Mouse (Mus musculus): ENCODE results near the gene Zfp428.
A peak's percentile ranks its signal among the peaks of the same experiment; 100 is the strongest.

Zfp428 gene

DNA sequence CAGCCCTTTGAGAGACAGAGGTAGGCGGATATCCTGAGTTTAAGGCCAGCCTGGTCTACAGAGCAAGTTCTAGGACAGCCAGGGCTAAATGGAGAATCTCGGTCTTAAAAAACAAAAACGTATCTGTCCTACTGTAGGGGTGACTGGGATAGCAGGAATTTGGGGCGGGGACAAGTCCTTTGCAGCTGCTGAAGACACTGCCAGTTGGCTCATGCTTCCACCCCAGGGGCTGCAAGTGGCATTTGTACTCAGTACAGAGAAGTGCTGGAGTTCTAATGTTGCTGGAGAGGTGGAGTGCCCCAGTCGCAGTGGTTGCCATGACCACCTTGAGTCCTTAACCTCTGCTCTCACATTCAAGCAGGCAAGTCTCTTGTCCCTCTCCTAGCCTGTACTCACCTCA lies 16.0 kb downstream of the Zfp428 start:
- no peak for DNase-seq

DNA sequence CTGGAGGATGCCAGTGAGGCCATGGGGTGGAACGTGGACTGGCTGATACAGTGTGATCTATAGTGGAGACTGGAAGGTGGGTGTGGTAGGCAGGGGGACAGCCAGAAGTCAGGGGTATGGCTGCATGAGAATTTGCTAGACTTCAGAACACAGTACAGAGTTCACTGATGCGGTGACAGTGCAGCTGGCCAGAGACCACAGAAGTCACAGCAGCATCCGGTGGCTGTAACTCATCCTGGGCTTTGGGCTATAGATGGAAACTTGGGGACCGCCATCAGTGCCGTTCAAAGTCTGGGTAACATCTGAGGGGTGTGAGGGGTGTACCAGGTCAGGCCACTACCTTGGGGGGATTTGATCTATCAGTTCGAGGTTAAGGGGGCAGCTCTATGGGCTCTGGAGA lies 16.9 kb downstream of the Zfp428 start:
- no peak for DNase-seq

- no peak for DNase-seq
Measured at GRCm38 (mm10) chr7:24524978-24525377, 18.2 kb downstream of the Zfp428 start.

DNA sequence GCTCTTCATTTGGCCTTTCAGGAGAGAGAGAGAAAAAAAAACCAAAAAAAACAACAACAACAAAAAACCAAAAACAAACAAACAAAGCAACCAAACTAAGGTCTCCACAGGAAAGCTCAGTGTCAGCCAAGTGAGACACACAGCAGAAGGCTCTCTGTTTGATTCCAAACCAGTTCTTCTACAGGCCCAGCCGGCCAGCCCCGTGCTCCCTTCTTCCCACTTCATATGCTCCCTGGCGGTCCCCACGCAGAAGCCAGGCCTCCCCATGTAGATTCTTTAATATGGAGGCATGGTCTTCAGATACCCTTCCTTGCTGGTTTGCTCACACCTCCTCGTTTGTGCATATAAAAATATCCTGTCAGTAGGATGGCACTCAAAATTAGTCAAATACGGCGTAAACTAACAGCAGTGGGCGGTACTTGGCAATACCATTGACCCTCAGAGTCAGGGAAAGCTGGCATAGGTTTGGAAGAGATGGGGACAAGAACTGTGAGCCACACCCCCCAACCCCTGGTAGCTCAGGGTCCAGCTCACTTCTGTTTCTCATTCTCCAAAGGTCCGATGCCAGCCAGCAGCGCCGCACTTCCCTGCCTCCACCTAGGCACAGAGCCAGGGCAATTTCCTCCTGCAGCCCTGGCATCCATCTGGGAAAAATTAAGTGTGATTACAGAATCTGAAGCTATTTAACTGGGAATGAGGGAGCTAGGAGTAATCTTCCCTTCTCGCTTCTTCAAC lies 19.0 kb downstream of the Zfp428 start:
- DNase-seq = peak; percentile 84 to 87

- DNase-seq = no peak
Measured at GRCm38 (mm10) chr7:24528861-24529260, 22.1 kb downstream of the Zfp428 start.

GRCm38 (mm10) chr7:24529580-24529979 lies 22.8 kb downstream of the Zfp428 start:
- DNase-seq = peak; percentile 40 to 47

DNA sequence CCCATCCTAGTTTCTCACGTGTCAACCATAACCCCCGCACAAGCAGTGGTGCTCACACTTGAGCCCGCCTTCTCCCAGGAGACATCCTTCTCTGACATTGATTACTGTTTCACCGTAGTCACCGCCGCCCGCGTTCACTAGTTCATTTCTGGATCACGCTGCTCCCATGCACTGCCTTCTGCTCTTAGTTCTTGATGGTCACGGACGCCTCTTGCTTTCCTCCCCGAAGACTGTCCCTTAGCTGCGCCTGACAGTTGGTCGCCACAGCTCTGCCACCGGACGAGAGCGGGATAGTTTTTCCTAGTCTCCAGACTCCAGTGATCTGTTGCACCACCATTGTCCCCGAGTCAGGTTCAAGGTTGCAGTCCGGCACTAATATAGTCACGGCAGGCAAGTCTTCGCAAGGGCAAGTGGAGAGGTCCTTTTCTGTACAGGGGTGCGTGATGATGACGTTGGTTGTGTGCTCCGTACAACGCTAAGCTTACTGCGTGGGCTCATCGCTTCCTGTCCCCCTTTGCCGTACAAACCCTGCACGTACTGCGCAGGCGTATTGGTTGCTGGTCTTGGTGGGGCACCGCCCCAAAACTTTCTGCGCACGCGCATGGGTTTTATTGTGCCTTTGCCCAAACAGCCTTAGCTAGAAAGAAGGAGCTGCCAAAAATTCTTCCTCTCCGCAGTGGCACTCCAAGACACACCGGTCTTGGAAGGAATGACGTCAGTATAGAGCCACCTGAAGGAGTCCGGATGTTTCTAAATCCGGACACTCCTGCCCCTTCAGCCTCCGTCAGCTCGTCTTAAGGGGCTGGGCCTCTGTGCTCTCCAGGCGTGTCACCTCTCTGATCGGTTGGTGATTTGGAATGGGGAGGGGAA lies 23.5 kb downstream of the Zfp428 start, which contains the start of gene Irgq:
Gene Irgq (plus strand): TSS at position 628 of the 870 bp plus-strand sequence.
- DNase-seq = peak; percentile 98 to 99

DNA sequence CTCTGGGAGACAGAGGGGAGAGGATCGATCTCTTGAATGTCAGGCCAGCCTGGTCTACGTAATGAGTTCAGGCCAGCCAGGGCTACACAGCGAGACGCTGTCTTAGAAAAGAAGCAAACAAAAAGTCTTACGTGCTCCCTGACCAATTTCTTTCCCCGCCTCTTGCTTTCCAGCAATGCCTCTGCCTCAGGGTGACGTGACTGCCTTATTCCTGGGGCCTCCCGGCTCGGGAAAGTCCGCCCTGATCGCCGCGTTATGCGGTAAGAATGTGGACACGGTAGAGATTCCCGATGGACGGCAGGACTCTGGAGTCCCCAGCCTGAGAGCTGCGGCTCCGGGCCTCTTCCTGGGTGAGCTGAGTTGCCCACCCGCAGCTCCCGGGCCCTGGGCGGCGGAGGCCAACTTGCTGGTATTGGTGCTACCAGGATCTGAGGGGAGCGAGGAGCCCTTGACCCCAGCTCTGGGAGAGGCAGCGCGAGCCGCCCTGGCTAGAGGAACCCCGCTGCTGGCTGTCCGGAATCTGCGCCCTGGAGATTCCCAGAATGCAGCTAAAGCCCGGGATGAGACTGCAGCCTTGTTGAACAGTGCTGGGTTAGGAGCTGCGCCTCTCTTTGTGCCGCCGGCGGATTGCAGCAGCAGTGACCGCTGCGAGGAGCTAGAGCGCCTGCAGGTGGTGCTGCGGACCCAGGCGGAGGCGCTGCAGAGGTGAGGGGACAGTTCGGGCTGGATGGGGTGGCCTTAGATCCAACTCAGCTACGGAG lies 24.6 kb downstream of the Zfp428 start:
- DNase-seq = peak; percentile 87 to 90

DNA sequence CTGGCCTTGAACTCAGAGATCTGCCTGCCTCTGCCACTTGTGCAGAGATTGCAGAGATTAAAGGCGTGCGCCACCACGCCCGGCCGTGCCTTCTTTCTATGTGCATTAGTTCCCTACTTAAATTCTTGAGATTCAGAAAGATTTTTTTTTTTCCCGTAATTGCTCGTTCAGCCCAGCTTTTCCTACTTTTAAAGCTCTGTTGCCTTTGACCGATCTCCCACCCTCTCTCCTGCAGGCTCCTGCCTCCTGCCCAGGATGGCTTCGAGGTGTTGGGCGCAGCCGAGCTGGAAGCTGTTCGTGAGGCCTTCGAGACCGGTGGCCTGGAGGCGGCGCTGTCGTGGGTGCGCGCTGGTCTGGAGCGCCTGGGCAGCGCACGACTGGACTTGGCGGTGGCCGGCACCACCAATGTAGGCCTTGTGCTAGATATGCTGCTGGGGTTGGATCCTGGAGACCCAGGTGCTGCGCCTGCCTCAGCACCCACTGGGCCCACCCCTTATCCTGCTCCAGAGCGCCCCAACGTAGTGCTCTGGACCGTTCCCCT lies 26.3 kb downstream of the Zfp428 start:
- DNase-seq = peak in 1 of 2 experiments; percentile 38

DNA sequence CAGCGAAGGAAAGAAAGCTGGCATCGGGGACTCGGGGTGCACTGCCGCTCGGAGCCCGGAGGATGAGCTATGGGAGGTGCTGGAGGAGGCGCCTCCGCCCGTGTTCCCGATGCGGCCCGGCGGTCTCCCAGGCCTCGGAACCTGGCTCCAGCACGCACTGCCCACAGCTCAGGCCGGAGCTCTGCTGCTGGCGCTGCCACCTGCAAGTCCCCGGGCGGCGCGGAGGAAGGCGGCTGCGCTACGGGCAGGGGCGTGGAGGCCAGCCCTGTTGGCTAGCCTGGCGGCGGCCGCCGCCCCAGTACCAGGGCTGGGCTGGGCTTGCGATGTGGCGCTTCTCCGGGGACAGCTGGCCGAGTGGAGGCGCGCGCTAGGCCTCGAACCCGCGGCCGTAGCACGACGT lies 27.0 kb downstream of the Zfp428 start:
- peak in 1 of 2 experiments; percentile 35 for DNase-seq

GRCm38 (mm10) chr7:24534301-24534700 lies 27.5 kb downstream of the Zfp428 start:
- DNase-seq = peak in 1 of 2 experiments; percentile 37

DNA sequence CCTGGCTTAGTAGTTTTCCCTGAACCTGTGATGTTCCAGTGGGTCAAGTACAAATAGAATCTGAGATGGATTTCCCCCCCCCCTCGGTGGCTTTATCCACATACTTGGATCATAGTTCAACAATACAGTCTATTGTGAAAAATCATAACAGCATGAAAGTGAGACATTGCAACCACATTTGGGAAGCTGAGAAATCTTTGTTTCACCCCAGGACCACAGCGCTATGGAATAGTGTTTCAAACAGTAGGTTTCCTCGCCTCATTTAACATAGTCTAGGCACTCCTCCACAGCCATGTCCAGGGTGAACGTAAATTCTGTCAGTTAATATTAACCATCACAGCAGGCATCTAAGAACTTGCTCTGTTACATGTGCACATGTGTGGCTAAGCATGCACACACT lies 30.3 kb downstream of the Zfp428 start:
- no peak for DNase-seq

DNA sequence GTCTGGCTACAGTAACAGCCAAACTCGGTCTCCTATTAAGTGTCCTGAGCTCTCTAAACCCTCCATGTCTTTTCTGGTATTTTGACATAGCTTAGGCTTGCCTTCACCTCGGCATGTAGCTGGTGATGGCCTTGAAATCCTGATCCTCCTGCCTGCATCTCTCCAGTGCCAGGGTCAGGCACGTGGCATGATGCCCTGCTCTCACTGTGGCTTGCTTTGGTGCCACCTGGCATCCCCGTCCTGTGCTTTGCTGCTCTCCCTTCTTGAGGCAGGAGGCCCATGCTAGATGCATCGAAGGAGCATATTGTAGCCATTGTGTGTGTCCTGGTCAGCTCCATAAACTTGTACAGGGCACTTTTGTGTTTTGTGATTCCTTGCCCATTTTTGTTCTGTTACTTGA lies 30.8 kb downstream of the Zfp428 start:
- DNase-seq = peak; percentile 86 to 87

GRCm38 (mm10) chr7:24538154-24538553 lies 31.3 kb downstream of the Zfp428 start:
- DNase-seq = peak in 1 of 2 experiments; percentile 53

DNA sequence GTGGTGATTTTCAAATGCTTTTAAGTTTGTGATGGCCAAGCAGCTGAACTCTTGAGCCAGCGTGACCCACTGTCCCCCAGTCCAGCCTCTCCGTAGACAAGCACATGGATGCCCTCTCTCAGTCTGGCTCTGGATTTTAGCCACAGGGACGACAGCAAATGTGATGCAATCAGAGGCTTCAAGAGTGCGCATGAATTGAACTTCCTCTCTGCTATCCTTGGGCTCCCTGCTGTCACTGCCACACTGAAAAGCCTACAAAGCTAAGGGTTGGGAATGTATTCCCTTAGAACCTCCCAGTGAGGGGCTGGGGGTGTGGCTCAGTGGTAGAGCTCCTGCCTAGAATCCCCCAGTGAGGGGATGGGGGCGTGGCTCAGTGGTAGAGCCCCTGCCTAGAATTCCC lies 31.9 kb downstream of the Zfp428 start:
- no peak for DNase-seq

DNA sequence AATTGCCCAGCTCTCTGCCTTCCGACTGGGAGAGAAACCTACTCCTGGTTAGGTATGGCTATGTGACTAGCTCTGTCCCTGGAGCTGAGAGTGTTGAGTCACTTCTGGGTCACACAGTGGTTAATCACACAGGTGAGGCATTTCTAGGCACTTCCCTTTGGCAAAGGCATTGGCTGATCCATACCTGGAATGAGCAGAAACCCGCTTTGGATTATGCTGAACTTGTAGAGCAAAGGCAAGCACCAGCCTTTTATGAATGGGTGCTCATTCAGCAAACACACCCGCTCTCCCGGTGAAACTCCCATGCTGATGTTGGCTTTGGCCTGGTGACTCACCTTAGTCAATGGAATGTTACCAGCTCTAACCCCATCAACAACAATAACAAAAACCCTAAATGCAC lies 32.9 kb downstream of the Zfp428 start:
- DNase-seq = no peak

DNA sequence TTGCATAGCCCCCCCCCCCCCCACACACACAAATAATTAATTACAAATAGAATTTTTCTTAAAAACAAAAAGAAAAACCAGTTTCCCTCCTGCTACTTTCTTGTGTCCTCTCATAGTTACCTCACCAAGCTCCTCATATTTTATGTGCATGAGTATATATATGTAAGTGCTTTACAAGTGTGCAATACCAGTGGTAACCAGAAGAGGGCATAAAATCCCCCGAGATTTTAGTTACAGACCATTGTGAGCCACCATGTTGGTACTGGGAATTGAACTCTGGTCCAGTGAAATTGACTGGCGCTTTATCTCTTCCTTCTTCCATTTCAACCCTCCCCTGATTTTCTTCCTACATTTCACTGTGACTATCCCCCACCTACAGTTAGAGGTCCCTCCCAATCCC lies 37.7 kb downstream of the Zfp428 start:
- DNase-seq = no peak

GRCm38 (mm10) chr7:24546068-24546614 lies 39.3 kb downstream of the Zfp428 start, which contains the start of the genes Pinlyp and Xrcc1:
Pinlyp (minus strand) TSS chr7:24546118.
Xrcc1 (plus strand) TSS chr7:24546289.
- DNase-seq = peak in 1 of 2 experiments; percentile 33

GRCm38 (mm10) chr7:24546634-24547389 lies 40.0 kb downstream of the Zfp428 start:
- peak; percentile 99 to 100 for DNase-seq

GRCm38 (mm10) chr7:24547534-24548036 lies 40.8 kb downstream of the Zfp428 start:
- peak in 1 of 2 experiments; percentile 46 for DNase-seq

All from cerebellum, postnatal 10 days (tissue).